Mouse (Mus musculus): ENCODE measurements around the gene Prss48.

Gene Prss48

DNA sequence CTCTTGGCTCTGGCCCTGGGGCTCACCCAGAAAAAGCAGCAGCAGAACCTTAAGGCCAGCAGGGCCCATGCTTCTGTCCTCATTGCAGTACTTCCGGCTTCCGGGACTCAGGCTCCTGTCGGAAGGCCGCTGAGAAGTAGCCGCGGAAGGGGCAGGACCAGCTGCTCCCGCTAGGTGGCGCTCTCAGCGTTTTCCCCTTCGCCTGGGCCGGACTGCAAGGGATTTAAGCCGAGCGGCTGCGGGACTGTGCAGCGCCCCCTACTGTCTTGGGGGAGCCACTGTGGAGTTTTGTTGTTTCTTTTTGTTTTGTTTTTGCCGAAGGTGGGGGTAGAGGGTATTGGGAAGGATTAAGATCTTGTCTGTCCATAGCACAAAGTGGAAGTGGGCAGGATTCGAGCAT, at the start of gene Prss48:
Prss48 (minus strand) TSS at position 69 of the 400 bp plus-strand sequence.
- peak; percentile 98 for DNase-seq (ENCODE audit: low read depth, low spot score)

DNA sequence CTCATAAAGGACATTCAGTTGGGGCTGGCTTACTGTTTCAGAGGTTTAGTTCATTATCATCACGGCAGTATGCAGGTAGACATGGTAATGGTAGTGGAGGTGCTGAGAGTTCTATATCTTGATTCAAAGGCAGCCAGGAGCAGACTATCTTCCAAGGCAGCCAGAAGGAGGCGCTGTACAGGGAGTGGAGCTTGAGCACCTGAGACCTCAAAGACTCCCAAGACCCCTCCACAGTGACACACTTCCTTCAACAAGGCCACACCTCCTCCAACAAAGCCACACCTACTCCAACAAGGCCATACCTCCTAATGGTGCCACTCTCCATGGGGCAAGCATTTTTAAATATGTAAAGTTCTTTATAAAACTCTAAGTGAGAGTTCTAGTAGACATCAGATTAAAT, 46.8 kb upstream of the Prss48 start:
- peak; percentile 80 for DNase-seq (ENCODE audit: low read depth, low spot score)

DNA sequence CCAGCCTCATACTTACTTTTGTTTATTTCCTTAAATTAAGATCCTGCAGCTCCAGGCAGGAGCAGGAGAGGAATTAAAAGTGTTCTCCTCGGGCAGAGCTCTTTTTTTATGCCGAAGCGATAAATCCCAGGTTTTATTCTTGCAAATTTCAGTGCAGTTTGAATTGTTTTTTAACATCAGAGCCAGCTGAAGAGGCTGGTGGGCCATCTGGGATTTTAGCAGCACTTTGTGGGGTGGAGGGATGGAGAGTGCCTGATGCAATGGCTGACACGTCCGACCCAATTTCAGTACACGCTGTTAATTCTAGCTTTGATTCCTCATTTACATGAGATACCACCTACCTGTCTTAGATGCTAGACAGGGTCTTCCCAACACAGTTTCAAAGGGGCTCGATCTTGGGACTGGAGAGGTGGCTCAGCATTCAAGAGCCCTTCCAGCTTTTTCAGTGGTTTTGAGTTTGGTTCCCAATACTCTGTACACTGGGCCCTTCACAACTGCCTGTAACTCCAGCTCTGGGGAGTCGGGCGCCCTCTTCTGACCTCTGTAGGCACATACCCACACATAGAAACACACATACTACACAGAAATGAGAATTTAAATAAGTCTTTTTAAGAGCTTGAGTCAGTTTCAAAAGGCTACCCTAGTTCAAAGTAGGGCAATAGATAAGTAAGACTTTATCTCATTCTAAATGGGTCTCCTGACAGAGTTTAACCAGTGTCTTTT, 45.6 kb upstream of the Prss48 start:
- DNase-seq (ENCODE audit: low read depth, low spot score) = peak; percentile 68

DNA sequence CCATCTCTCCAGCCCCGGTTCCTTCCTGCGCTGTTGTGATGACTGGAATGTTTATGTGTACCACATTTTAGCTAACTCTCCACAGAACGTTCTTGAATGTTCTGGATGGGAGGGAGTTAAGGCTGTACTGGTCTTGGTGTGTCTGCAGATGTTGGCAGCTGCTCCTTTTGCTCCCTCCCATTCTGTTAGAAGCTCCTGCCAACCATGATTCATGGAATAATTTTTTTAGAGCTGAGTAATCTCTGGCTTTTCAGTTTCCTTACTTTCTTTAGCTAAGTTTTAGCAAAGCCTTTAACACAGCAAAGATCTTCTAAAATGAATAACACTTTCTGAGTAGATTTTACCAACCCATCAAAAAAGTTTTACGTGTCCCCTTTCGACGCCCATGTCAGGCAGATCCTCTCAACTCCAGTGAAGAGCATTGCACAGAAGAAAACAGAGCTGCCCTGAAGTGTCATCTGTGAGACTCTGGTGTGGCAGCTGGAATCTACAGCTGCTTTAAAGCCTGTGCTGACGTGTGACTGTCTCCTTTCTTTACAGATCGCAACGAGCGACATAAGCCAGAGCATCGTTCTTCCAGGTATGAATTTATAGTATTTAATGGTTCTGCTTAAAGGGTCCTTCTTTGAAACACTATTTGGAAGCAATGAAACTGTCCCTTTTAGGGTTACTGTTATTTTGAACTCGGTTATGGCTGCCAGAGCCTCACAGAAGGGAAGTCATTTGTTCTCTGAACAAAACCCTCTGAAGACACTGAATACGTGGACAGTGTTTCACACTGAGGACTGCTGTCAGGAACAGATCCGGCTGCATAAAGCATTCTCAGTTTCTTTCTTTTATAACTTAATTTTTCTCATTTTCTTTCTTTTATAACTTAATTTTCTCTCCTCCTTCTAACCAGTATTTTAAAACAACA, 38.3 kb upstream of the Prss48 start:
- no peak for DNase-seq (ENCODE audit: low read depth, low spot score)

DNA sequence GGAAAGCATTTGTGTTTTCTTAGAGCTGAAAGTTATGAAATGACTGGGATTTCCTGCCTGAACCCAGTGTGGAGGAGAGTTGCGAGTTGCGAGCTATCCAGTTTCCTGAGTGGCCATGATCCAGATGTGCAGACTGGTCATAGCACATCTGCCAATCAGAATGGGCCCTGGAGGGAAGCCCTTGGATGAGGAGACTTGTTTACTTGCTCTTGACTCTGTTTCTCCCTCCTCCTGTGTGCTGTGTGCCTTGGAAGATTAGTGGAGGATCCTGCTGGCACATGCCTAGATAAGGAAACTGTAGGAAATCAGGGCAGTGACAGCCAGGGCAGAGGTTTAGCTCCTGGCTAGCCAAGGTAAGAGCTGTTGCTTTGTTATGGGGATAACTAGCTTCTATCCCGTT, 36.4 kb upstream of the Prss48 start:
- no peak for DNase-seq (ENCODE audit: low read depth, low spot score)

DNA sequence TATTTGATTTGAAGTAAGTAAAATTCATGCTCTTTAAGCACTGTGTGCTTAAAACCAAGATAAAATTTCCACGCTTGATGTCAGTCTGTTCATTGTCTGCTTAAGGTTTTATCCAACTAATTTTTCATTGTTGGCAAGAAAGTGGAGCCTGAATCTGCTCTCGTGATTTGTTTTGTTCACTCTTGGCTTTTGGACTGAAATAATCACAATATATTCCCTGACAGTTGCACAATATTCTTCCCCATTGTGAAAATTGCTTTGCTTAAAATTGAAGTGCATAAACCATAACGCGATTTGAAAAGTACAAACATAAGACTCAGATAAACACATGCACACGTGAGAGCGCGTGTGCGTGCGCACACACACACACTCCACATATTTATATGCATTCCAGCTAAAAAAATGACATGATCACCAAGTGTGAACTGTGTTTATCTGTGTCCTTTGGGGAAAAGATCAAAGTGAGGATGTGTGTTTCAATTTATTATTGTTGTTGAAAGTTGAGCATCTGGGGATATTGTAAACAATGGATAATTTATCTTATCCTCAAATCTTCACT, 35.7 kb upstream of the Prss48 start:
- no peak for DNase-seq (ENCODE audit: low read depth, low spot score)

DNA sequence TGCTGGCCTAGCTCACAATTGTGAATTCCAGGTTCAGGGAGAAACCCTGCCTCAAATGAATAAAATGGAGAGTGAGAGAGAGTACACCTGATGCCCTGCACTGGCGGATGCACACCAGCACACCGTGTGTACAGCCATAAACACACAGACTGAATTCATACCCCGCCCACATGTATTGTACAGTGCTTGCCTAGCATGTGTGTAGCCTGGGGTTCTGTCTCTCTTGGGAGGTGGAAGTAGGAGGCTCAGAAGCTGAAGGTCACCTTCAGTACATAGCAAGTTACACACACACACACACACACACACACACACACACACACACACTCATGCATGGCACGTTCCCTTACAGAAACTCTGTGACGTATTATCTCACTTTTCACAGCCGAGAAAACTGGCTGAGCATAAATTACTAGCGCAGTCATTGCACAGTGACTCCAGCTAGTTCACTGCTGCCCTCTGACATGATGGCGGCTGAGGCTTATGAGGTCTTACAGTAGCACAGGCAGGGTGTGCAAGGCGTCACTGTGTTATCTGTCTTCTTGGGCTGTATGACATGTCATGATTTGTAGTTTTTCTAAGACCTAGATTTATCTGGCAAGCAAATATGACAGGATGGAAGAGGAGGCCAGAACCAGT, 31.3 kb upstream of the Prss48 start:
- peak; percentile 34 for DNase-seq (ENCODE audit: low read depth, low spot score)

DNA sequence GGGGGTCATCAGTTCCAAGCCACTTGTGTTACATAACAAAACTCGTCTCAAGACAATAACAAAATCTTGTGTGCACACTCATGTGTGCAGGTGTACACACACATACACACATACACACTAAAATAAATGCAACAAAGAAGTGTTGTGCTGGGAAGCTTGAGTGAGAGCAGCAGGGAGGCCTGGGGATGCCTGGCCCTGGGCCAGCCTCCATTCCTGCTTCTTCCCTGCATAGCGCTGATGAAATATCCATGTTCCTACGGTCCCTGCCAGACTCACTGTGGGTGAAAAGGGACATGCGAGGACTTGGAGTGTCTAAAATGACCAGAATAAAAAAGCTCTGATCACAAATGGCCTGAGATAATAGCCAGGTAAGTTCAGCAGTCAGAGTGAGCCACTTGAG, 28.3 kb upstream of the Prss48 start:
- DNase-seq (ENCODE audit: low read depth, low spot score) = no peak

DNA sequence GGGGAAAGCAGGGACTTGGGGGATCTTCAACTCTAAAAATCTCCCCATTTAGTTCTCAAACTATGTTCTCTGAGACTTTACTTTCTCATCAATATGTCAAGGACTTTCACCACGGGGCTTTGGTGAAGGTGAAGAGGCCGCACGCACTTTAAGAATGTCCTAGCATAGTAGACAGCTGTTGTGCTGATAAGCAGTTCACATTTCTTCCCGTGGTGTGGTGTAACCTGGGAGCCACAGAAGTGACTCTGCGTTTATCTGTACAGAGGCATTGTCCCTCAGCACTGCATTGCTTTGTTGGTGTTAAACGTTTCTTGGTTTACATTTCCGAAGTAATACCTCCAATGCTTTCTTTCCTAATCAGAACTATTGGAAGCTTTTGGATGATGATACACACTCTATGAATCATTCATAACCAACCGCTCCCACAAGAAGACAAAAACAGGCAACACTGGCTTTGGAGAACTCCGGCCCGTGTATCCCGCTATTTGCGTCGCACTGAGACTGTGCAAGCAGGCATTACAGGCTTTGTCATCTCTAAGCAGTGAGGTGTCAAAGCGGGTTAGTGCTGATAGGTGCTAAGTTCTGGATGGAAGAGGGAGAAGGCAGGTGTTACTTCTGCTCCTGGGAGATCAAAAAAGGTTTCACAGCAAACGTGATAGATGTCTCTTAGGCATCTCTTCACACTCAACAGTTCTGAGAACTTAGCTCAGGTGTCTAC, 26.5 kb upstream of the Prss48 start:
- no peak for DNase-seq (ENCODE audit: low read depth, low spot score)

DNA sequence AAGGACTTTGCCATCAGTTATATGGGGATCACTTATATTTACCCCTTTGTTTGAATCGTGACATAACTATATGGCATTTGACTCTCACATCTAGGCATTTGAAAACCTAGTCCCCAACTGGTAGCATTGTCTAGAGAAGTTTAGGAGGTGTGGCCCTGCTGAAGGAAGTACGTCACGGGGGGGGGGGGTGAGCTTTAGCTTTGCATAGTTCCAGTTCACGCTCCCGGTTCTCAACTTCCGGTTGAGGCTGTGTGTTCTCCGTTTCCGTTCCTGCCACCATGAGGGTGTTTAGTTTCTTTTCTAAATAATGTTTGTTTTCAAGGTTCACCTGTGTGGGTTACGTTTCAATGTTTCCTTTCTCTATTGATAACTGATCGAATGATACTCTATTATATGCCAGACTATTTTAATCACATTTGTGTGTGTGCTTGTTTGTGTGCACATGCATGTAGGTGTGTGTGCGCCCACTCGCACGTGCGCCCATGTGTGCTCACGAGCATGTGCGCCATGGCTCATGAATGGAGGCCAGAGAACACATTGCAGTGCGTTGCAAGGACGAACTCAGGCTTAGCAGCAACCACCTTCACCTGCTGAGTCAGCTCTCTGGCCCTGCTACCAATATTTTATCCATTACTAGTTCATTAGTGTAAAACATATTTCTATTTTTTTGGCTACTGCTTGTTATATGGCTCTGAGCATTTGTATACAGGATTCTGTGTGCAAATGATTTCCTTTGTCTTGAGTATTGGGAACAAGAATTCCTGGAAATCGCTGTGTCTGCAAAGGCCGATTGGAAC, 23.2 kb upstream of the Prss48 start:
- peak; percentile 76 for DNase-seq (ENCODE audit: low read depth, low spot score)

DNA sequence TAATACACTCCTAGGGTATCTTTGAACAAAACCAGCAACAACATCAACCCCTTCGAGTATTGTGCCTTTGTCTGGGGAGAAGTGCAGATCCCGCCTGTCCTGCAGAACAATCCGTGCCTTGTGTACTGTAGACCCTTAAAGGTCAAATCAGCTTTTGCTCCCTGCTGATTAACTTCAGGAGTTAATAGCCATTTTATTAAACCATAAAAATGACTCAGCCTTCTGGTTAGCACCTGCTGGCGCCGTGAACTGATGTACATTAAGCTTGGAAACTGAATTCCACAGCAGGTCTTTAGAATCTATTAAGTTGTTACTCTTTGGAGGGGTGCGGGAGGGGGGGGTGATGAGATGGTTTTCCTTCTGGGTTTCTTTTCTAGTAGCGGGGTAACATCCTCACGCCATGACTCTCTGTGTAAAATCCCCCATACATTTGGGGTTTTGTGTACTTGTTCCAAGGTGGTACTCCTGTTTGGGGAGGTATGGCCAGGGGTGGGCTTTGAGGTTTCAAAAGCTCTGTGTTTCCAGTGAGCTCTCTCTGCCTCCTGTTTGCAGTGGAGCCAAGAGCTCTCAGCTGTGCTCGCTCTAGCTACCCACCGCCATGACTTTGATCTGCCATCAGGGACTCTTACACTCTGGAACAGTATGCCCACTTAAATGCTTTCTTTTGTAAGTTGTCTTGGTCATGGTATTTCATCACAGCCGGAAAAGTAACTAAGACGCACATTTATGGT, 21.9 kb upstream of the Prss48 start:
- DNase-seq (ENCODE audit: low read depth, low spot score) = no peak

DNA sequence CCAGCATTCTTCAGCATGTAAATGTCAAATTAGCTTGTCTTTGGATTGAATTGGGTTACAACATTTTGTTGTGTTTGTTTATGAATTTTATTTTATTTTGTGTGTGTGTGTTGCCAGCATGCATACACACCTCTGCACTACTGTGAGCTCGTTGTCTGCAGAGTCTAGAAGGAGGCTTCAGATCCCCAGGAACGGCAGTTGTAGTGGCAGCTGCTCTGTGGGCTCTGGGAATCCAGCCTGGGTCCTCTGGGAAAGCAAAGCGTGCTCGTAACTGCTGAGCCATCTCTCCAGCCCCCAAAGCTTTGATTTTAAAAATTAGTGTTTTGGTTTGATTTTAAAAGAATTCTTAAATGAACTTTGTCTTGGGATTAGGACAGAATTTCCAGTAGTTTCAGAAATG, 19.4 kb upstream of the Prss48 start:
- no peak for DNase-seq (ENCODE audit: low read depth, low spot score)

DNA sequence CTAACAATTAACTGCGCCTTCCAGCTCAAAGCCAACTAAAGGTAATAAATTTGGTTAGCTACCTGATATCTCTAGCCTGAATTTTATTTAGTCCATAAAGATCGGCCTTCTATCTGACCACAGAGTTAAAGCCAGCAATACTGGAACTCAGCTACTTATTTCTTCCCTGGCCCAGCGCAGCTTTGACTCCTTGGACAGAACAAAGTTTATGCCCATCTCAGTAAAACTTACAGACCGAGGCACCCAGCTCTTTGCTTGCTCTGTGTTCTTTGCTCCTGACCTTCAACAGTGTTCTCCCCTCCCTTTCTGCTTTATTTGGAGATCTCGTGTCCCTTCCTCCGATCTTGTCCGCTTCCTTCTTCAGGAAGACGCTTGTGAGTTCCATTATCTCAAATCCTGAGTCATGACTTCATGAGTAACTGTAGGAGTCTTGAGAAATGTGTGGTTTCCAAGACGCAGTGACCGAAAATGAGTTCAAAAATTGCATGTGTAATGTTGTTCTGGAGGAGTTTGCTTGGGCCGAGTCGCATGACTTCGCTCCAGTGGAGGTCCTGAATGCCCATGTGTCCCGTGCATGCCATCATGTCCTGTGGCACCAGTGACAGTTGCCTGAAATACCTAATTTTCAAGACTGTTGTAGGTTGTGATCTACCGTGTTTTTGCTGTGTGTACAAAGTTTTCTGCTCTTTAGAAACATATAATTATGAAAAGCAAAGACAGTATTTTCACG, 18.8 kb upstream of the Prss48 start:
- DNase-seq (ENCODE audit: low read depth, low spot score) = no peak

DNA sequence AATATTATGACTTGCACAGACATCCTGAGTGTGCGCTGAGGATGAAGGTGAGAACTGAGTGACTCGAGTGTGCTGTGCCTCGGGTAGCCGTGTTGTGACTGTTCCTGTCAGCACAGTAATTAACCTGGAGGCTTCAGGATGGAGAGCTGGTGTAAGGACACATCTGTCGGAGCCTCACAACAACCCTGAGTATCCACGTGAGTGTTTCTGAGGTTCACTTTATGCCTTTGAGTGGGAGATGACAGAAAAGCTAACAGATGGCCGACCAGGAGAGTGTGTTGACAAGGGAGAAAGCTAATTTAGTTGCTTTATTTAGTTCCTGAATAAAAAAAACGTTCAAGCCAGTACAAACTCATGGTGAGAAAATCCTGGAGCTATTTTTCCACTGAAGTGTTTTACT, 15.2 kb upstream of the Prss48 start:
- DNase-seq (ENCODE audit: low read depth, low spot score) = no peak

DNA sequence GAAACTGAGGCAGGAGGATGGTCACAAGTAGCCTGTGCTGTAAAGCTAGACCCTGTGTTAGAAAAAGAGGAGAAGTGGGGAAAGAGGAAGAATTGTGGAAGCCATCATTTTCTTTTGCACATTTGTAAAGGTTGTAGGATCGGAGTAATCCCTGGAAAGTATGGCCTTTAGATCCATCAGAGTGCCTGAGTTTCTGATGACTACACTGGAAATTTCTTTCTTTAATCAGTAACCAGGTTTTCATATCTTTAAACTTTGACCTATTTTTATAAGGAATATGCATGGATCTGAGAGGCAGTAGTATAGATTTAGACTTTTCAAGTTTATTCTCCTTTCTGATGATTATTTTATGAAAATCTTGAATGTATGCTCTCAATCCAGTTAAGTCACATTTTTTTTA, 14.7 kb upstream of the Prss48 start:
- DNase-seq (ENCODE audit: low read depth, low spot score) = no peak

DNA sequence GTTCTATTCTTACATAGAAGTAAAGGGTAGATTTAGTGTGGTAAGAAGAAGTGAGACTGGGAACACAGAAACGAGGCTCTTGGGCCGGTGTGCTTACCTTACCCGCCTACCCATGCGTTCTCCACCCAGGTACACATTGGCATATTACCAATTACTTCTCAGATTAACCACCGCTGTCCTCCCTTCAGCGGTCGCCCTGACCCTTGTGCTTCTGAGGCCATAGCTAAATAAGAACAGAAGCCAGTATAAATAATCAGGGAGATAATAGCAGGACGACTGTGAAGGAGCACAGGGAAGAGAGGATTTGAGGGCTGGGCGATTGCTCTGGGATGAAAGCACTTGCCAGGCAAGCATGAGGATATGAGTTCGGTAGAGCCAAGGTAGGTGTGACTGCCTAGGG, 11.5 kb upstream of the Prss48 start:
- no peak for DNase-seq (ENCODE audit: low read depth, low spot score)

DNA sequence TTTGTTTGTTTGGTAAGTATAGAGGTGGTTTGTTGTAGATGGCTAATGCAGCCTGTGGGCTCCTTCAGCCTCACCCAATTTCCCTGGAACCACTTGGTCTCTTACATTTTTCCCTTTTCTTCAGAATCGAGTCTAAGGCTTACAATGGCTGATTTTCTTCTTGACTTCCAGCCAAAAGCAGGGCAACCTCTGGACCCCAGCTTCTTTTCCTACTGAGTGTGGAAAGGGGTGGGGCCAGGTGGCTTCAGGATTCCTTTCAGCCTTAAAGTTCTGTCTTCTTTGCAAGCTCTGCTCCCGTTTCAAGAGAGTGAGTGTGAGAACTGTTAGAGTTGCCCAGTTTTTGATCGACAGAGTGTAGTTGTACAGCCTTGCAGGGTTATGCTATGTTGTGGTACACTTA, 9.5 kb upstream of the Prss48 start:
- DNase-seq (ENCODE audit: low read depth, low spot score) = no peak

DNA sequence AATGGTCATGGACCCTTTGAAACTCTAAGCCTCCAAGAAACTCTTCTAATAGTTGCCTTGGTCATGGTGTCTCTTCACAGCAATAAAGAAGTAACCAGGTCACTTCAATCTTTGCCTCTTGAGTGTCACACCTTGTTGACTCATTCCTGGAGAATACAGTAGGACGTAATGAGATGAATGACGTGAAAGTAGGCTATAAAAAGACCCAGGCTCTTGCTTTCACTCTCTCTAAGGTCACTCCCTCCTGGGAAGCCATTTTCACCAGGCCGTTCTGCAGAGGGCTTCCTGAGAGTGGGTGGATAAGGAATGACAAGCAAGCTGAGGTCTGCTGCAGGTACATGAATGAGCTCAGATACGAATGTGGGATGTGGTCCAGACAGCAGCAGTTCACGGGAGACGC, 9.1 kb upstream of the Prss48 start:
- peak; percentile 47 for DNase-seq (ENCODE audit: low read depth, low spot score)

DNA sequence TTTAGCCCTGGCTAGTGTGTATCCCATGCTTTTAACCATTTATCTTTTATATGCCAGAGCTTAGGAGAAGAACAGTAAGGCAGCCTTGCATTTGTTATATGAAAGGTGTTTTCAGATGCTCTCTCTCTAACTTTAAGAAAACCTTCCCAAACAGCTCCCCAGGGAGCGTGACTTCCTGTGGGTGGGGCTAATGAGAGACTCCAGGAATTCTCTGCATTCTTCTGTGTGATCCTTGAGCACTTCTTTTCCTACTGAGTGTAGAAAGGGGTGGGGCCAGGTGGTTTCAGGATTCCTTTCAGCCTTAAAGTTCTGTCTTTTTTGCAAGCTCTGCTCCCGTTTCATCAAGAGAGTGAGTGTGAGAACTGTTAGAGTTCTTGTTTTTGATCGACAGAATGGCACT, 8.3 kb upstream of the Prss48 start:
- DNase-seq (ENCODE audit: low read depth, low spot score) = peak; percentile 95
